Mouse (Mus musculus): ENCODE results near the gene Klf13.

The Klf13 gene

GRCm38 (mm10) chr7:63938914-63939396, at the start of gene Klf13:
Gene Klf13, minus strand, starts transcription at chr7:63938915.
- DNase-seq (ENCODE audit: low spot score) = peak; percentile 99

GRCm38 (mm10) chr7:63988391-63988790, 49.7 kb upstream of the Klf13 start:
- no peak for DNase-seq (ENCODE audit: low spot score)

GRCm38 (mm10) chr7:63986407-63987182, 47.9 kb upstream of the Klf13 start:
- peak; percentile 40 for DNase-seq (ENCODE audit: low spot score)

- DNase-seq (ENCODE audit: low spot score) = no peak
Observed at GRCm38 (mm10) chr7:63985696-63986406, 47.1 kb upstream of the Klf13 start.

GRCm38 (mm10) chr7:63985266-63985665, 46.6 kb upstream of the Klf13 start:
- no peak for DNase-seq (ENCODE audit: low spot score)

GRCm38 (mm10) chr7:63984329-63984728, 45.6 kb upstream of the Klf13 start:
- no peak for DNase-seq (ENCODE audit: low spot score)

- DNase-seq (ENCODE audit: low spot score) = no peak
Observed at GRCm38 (mm10) chr7:63977631-63978030, 38.9 kb upstream of the Klf13 start.

GRCm38 (mm10) chr7:63970986-63971385, 32.3 kb upstream of the Klf13 start:
- peak; percentile 49 for DNase-seq (ENCODE audit: low spot score)

- peak; percentile 53 for DNase-seq (ENCODE audit: low spot score)
Observed at GRCm38 (mm10) chr7:63969941-63970340, 31.2 kb upstream of the Klf13 start.

- no peak for DNase-seq (ENCODE audit: low spot score)
Observed at GRCm38 (mm10) chr7:63965635-63966418, 27.1 kb upstream of the Klf13 start.

GRCm38 (mm10) chr7:63965135-63965534, 26.4 kb upstream of the Klf13 start:
- no peak for DNase-seq (ENCODE audit: low spot score)

- no peak for DNase-seq (ENCODE audit: low spot score)
Observed at GRCm38 (mm10) chr7:63964121-63964520, 25.4 kb upstream of the Klf13 start.

- no peak for DNase-seq (ENCODE audit: low spot score)
Observed at GRCm38 (mm10) chr7:63963632-63964031, 24.9 kb upstream of the Klf13 start.

- no peak for DNase-seq (ENCODE audit: low spot score)
Observed at GRCm38 (mm10) chr7:63957872-63958640, 19.3 kb upstream of the Klf13 start.

- DNase-seq (ENCODE audit: low spot score) = peak; percentile 90
Observed at GRCm38 (mm10) chr7:63956981-63957713, 18.4 kb upstream of the Klf13 start.

- DNase-seq (ENCODE audit: low spot score) = no peak
Observed at GRCm38 (mm10) chr7:63956138-63956823, 17.6 kb upstream of the Klf13 start.

- DNase-seq (ENCODE audit: low spot score) = no peak
Observed at GRCm38 (mm10) chr7:63955440-63955839, 16.7 kb upstream of the Klf13 start.

GRCm38 (mm10) chr7:63952077-63952898, 13.6 kb upstream of the Klf13 start:
- DNase-seq (ENCODE audit: low spot score) = no peak

GRCm38 (mm10) chr7:63950931-63951607, 12.4 kb upstream of the Klf13 start:
- no peak for DNase-seq (ENCODE audit: low spot score)

Measured in embryo, embryonic 10.5 days (tissue).